Mouse (Mus musculus): ENCODE measurements around the gene Timp3.
"Not testable (repeated sequence)": the region's sequence is repeated elsewhere in the genome, so short reads cannot be mapped to it uniquely, and the experiment has no call there.

Timp3 gene

DNA sequence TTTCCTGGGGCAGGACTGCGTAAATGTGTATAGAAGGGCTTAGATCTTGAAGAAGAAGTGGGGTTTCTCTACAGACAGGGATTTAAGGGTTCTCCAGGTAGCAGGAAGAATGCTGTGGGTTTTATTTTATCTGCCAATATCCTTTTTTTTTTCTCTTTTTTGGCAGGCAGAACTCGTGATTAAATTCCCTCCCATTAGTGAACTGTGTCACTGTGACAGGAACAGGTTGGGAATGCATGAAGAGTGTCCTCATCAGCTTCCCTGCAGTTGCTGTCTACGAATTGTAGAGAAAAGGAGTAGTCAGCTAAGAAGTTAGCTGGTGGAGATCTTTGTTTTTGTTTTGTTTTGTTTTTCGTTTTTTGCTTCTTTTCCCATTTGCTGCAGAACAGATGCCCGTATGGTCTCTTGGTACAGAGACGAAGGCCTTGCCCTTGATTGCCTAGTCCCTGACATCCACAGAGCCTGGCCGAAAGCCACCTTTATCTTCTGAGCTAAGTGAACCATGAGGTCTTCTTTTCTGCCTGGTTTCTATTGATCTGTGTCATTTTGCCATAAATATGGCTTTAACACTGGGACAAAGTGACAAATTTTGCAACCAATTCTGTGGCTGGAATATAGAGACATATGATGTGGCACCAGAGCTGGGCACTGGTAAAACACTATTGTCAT, 58.3 kb downstream of the Timp3 start:
- POLR2A ChIA-PET = interaction anchor here in 1 of 4 experiments (0.8 kb wide), 1 partner anchor 20 kb away, joined by 3 read pairs; no protein-coding TSS in a partner anchor
- CTCF ChIA-PET = interaction anchor here in 3 of 4 experiments (0.5 to 1.4 kb wide), 3 partner anchors 62 to 266 kb away, joined by 3 to 4 read pairs (median 3); no protein-coding TSS in a partner anchor

DNA sequence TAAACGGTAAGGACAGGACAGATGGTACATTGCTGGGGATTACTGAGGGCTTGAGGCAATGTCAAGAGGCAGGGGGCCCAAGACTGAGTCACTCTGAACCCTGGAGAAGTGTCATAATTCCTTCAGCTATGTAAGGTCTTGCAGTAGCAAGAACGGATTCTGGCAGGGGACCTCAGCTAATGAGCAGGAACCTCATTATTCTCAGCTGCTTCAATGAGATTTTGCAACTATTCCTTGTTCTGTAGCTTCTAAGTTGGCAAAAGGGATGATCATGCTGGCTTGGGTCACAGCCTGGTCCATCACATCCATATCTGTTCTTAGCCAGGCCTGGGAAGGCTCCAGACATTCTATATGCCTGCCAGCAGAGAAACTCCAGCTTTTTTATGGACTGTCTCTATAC, 59.0 kb downstream of the Timp3 start:
- ChIA-PET CTCF (interaction anchor here in 3 of 4 experiments (0.5 to 1.4 kb wide), 3 partner anchors 63 to 267 kb away, joined by 3 to 4 read pairs (median 3); no protein-coding TSS in a partner anchor), POLR2A (interaction anchor here in 1 of 4 experiments (0.8 kb wide), 1 partner anchor 21 kb away, joined by 3 read pairs; no protein-coding TSS in a partner anchor)

DNA sequence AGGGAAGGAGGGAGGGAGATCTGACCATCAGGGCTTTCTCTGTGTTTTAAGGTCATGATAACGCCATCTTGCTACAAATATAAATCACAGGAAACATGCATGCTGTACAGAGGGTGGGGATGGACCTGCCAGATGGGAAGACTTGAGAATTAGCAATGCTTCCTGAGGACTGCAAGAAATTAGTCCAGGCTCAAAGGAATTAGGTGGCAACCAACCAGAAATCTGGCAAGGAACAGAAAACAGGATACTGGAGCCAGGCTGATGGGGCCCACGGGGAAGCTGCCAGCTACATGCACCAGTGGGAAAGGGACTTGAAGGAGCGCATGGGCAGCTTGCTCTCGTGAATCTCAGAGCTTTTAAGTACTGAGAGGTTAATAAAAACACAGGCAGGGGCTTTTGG, 59.5 kb downstream of the Timp3 start:
- ChIA-PET CTCF (interaction anchor here in 2 of 4 experiments (1.2 to 1.4 kb wide), 2 partner anchors 63 to 268 kb away, joined by 3 to 4 read pairs; no protein-coding TSS in a partner anchor), POLR2A (no interaction called here)

- POLR2A ChIA-PET = no interaction called here
- CTCF ChIA-PET = interaction anchor here in 1 of 4 experiments (0.5 kb wide), 1 partner anchor 112 kb away, joined by 5 read pairs; no protein-coding TSS in a partner anchor
Observed at GRCm38 (mm10) chr10:86363669-86364309, 63.6 kb downstream of the Timp3 start.

GRCm38 (mm10) chr10:86365632-86366092, 65.5 kb downstream of the Timp3 start:
- ChIA-PET CTCF (interaction anchor here in 1 of 4 experiments (0.6 kb wide), 1 partner anchor 300 kb away, joined by 5 read pairs; no protein-coding TSS in a partner anchor), POLR2A (interaction anchor here in 1 of 4 experiments (1.3 kb wide), 1 partner anchor 9 kb away, joined by 3 read pairs; no protein-coding TSS in a partner anchor)

DNA sequence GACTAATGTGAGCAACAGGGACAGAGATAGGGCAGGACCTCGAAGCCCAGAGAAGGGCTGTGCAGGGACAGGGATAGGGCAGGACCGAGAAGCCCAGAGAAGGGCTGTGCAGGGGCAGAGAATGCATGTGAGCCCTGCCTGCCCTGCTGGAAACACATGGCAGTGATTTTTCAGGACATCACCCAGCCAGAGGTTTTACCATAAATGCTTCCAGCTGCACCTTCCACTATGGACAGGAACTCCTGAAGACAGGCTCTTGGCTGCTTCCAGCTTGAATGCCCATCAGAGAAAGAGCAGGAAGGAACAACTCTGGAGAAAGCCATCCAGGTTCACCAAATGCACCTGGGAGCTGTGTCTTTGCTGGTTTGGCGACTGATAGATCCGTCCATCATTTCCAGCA, 67.2 kb downstream of the Timp3 start:
- CTCF ChIA-PET = no interaction called here
- POLR2A ChIA-PET = no interaction called here

DNA sequence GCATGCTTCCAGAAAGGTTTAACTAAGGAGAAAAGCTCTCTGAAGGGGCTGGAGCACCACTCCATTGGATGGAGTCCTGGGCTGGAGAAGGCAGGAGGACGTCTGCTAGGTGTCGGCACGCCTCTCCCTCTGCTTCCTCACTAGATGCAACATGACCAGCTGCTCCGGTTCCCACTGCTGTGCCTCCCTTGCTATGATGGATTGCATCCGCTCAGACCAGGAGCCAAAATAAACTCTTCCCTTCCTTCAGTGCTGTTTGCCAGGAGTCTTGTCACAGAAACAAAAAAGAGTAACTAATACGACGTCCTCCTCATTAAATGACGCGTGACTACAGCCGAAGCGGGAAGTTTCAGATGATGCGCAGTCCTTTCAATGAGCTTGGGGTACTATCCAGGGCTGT, 68.6 kb downstream of the Timp3 start:
- ChIA-PET CTCF (interaction anchor here in 1 of 4 experiments (1.7 kb wide), 1 partner anchor 95 kb away, joined by 3 read pairs; no protein-coding TSS in a partner anchor), POLR2A (no interaction called here)

DNA sequence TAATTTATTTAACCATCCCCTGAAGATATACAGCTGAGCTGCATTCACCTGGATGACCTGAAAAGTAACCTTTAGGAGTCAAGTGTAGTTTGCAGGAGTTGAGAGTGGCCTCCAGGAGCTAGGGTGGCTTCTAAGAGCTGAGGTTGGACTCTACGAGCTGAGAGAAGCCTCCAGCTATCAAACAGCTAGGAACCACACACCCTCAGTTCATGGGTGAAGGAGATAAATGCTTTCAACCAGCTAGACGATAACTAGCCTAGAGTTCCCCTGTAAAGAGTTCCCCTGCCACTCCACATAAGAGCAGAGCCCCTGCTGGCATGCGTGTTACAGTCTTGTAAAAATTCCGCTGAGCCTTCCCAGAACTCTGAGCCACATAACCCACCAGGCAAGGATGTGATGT, 69.2 kb downstream of the Timp3 start:
- CTCF ChIA-PET = interaction anchor here in 1 of 4 experiments (0.6 to 1.7 kb wide), 2 partner anchors 94 to 115 kb away, joined by 3 read pairs; no protein-coding TSS in a partner anchor
- POLR2A ChIA-PET = no interaction called here

GRCm38 (mm10) chr10:86371561-86371960, 71.4 kb downstream of the Timp3 start:
- ChIA-PET CTCF (no interaction called here), POLR2A (no interaction called here)

- ChIA-PET CTCF (interaction anchor here in 1 of 4 experiments (0.6 kb wide), 1 partner anchor 65 kb away, joined by 3 read pairs; no protein-coding TSS in a partner anchor), POLR2A (interaction anchor here in 1 of 4 experiments (0.9 kb wide), 1 partner anchor 8 kb away, joined by 3 read pairs; no protein-coding TSS in a partner anchor)
Observed at GRCm38 (mm10) chr10:86374061-86374460, 73.9 kb downstream of the Timp3 start.

- ChIA-PET CTCF (interaction anchor here in 2 of 4 experiments (0.6 to 1.0 kb wide), 2 partner anchors 88 to 1713 kb away, joined by 4 to 9 read pairs; no protein-coding TSS in a partner anchor), POLR2A (no interaction called here)
Observed at GRCm38 (mm10) chr10:86375903-86376302, 75.7 kb downstream of the Timp3 start.

DNA sequence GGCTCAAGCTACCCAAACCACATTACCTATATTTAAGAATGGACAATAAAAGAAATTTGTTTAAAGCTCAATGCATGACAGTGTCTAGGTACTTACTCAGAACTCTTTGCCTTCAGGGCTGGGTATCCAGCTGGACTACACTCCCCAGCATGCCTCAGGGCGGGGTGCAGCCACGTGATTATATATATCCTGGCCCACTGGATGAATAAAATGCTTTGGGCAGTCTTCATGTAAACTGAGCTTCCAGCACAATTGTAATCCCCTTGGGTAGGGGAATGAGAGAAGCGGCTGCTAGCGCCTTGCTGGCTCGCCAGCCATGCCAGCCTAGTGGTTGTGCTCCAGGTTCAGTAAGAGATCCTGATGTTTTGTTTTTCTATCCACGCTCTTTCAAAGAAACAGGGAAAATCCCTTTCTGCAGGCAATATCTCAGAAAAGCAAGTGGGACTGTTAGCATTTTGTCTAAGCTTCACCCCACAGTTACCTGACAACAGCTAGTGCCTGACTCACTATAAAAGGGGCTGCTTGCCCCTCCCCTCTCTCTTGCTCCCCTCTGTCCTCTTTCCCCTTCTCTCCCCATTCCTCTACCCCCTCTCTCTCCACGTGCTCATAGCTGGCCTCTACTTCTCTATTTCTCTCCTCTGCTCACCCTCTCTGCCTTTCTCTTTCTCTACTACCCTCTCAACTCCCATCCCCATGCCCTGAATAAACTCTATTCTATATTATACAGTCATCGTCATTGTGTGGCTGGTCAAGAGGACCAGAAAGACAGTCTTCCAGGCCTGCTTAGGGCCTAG, 76.4 kb downstream of the Timp3 start:
- ChIA-PET POLR2A (no interaction called here), CTCF (interaction anchor here in 3 of 4 experiments (0.6 to 1.0 kb wide), 3 partner anchors 87 to 1714 kb away, joined by 3 to 9 read pairs (median 4); no protein-coding TSS in a partner anchor)

- CTCF ChIA-PET, POLR2A ChIA-PET: not testable (repeated sequence)
Observed at GRCm38 (mm10) chr10:86378803-86379202, 78.6 kb downstream of the Timp3 start.

- CTCF ChIA-PET = interaction anchor here in 2 of 4 experiments (0.6 to 1.1 kb wide), 3 partner anchors 18 to 679 kb away, joined by 3 read pairs; no protein-coding TSS in a partner anchor
- POLR2A ChIA-PET = no interaction called here
Observed at GRCm38 (mm10) chr10:86380626-86381025, 80.5 kb downstream of the Timp3 start.

- ChIA-PET POLR2A (no interaction called here), CTCF (interaction anchor here in 1 of 4 experiments (1.1 kb wide), 1 partner anchor 19 kb away, joined by 3 read pairs; no protein-coding TSS in a partner anchor)
Observed at GRCm38 (mm10) chr10:86381150-86381921, 81.2 kb downstream of the Timp3 start.

- ChIA-PET CTCF (no interaction called here), POLR2A (interaction anchor here in 1 of 4 experiments (1.5 kb wide), 1 partner anchor 19 kb away, joined by 5 read pairs; no protein-coding TSS in a partner anchor)
Observed at GRCm38 (mm10) chr10:86381922-86382260, 81.7 kb downstream of the Timp3 start.

- ChIA-PET POLR2A (no interaction called here), CTCF (interaction anchor here in 1 of 4 experiments (1.3 kb wide), 1 partner anchor 79 kb away, joined by 4 read pairs; no protein-coding TSS in a partner anchor)
Observed at GRCm38 (mm10) chr10:86384655-86385054, 84.5 kb downstream of the Timp3 start.

DNA sequence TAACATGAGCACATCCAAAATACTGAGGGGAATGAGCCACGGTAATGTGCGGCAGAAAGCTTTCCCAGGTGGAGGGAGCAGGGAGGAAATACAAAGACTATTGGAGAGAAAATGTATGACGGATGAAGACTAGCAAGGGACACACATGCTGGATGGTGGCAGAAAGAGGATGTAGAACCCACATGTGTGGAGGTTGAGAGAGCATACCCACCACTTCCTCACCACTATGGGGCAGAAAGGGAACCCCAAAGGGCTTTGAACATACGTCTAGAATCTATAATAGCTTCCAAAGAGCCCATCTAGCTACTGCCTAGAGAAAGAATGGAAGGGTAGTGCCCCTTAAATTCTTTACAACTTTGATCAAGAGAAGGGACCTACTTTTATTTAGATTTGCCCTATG, 85.5 kb downstream of the Timp3 start:
- ChIA-PET CTCF (interaction anchor here in 1 of 4 experiments (1.0 kb wide), 1 partner anchor 1202 kb away, joined by 3 read pairs; no protein-coding TSS in a partner anchor), POLR2A (interaction anchor here in 1 of 4 experiments (1.0 kb wide), 1 partner anchor 8 kb away, joined by 4 read pairs; no protein-coding TSS in a partner anchor)
